In genomic region chr14:117681321-117681921, GRCm38 (mm10) we compare ENCODE assay signal across 8 mouse cellular contexts.
A peak's percentile ranks its signal among the peaks of the same experiment; 100 is the strongest.
DNase-seq lines count a peak whose midpoint lies in the region; ATAC-seq and TF ChIP-seq lines count a peak whose summit lies in the region.

No protein-coding gene starts in this region.

- ATAC-seq in intestine, embryonic 14.5 days (replicated peaks; ENCODE audit: low FRiP score, low TSS enrichment, low read depth) = peak; percentile 73
- ATAC-seq in intestine, postnatal 0 days = no peak
- ATAC-seq in megakaryocyte, adult 5-6 weeks (ENCODE audit: poor library complexity, severe bottlenecking) = peak; percentile 24; the same call in 1 of the 2 replicates
- no peak for ATAC-seq in frontal cortex, adult (ENCODE audit: low TSS enrichment)

- no peak overlapping the region for H3K4me2 ChIP-seq in intestine, embryonic 14.5 days (ENCODE audit: low read length)
- H3K4me2 ChIP-seq in intestine, postnatal 0 days (replicated peaks; ENCODE audit: low read depth) = no peak overlapping the region

- H3K36me3 ChIP-seq in intestine, embryonic 14.5 days (ENCODE audit: control insufficient read depth, insufficient read depth, low read length) = no peaks in the 10 kb centered on the region
- H3K36me3 ChIP-seq in intestine, postnatal 0 days (ENCODE audit: control insufficient read depth, insufficient read depth) = no peaks in the 10 kb centered on the region

- H3K27me3 ChIP-seq in intestine, embryonic 14.5 days (replicated peaks; ENCODE audit: control insufficient read depth, insufficient read depth, low read length) = no peaks in the 10 kb centered on the region
- no peaks in the 10 kb centered on the region for H3K27me3 ChIP-seq in intestine, postnatal 0 days (replicated peaks; ENCODE audit: control insufficient read depth, insufficient read depth, low read length)

- peaks cover 17% of the 10 kb centered on the region for H3K4me1 ChIP-seq in intestine, embryonic 14.5 days (replicated peaks; ENCODE audit: control insufficient read depth, insufficient read depth, low read length)
- H3K4me1 ChIP-seq in intestine, postnatal 0 days (replicated peaks; ENCODE audit: control insufficient read depth, insufficient read depth, low read length) = no peaks in the 10 kb centered on the region

- H3K9ac ChIP-seq in intestine, embryonic 14.5 days (ENCODE audit: low read length) = no peak overlapping the region
- H3K9ac ChIP-seq in intestine, postnatal 0 days (ENCODE audit: low read depth, low read length) = no peak overlapping the region

- TF ChIP-seq CTCF in intestine, postnatal 0 days (IDR thresholded peaks at IDR 0.05; ENCODE audit: low read depth) = no peak

- 10% methylated on average over 5 of the region's 5 CpGs for WGBS in intestine, embryonic 14.5 days
- WGBS in intestine, postnatal 0 days = 23% methylated on average over 5 of the region's 5 CpGs

- peak; percentile 51 for DNase-seq in intestine, embryonic 14.5 days (ENCODE audit: low spot score)
- DNase-seq in adipocyte (ENCODE audit: low spot score) = peak; percentile 34
- peak; percentile 20 for DNase-seq in fibroblast of lung, adult 2 months (ENCODE audit: low read depth)
- DNase-seq in urinary bladder, postnatal 4 days (ENCODE audit: low spot score in 2 of 2) = no peak
- no peak for DNase-seq in spleen, postnatal 14 days (ENCODE audit: low spot score in 2 of 2)

- H3K9me3 ChIP-seq in intestine, embryonic 14.5 days (ENCODE audit: control insufficient read depth, low read length) = no peaks in the 10 kb centered on the region
- H3K9me3 ChIP-seq in intestine, postnatal 0 days (ENCODE audit: control insufficient read depth) = no peaks in the 10 kb centered on the region

- no peak overlapping the region for H3K27ac ChIP-seq in intestine, embryonic 14.5 days (ENCODE audit: low read depth)
- no peak overlapping the region for H3K27ac ChIP-seq in intestine, postnatal 0 days (ENCODE audit: low read depth, low read length)

- no peak overlapping the region for H3K4me3 ChIP-seq in intestine, embryonic 14.5 days (ENCODE audit: low read depth, low read length)
- H3K4me3 ChIP-seq in intestine, postnatal 0 days (ENCODE audit: low read depth, low read length) = no peak overlapping the region

Comparison
In these comparisons a context has a peak if more than half of its experiments do, and no peak if none do; other contexts are left out.
1. ATAC-seq: peak in intestine, embryonic 14.5 days (single experiment) and megakaryocyte, adult 5-6 weeks (single experiment); none in intestine, postnatal 0 days (single experiment) and frontal cortex, adult (single experiment).
2. DNase-seq: peak in intestine, embryonic 14.5 days (single experiment), adipocyte (single experiment) and fibroblast of lung, adult 2 months (single experiment); none in urinary bladder, postnatal 4 days (0 of 2) and spleen, postnatal 14 days (0 of 2).